Mouse (Mus musculus) right cerebral cortex, adult 2 months (tissue): ENCODE results near the gene Casz1.

Source experiments
- DNase-seq, 2 experiments: peaks; one replicate each; pipeline ENCODE4 v3.0.0; 2021 to 2022; ENCODE audit warnings: low spot score in 2 of 2

Gene Casz1

DNA sequence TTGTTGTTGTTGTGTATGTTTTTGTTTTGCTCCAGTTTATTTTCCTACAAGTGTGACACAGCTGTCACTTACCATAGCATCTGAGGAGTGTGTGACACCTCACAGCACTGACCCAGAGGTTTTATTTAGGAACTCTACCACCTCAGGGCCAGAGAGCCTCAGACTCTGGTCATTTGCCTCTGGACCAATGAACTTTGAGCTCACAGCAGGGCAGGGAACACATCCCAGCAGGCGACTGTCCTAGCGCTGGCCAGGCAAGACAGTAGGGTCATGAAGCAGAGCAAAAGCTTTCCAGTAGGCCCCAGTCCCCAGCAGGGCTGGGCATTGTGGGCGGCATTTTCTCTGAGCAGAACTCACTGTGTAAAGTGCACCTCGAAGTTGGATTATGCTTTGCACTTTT lies 1.2 kb upstream of the Casz1 start:
- no peak for DNase-seq

DNA sequence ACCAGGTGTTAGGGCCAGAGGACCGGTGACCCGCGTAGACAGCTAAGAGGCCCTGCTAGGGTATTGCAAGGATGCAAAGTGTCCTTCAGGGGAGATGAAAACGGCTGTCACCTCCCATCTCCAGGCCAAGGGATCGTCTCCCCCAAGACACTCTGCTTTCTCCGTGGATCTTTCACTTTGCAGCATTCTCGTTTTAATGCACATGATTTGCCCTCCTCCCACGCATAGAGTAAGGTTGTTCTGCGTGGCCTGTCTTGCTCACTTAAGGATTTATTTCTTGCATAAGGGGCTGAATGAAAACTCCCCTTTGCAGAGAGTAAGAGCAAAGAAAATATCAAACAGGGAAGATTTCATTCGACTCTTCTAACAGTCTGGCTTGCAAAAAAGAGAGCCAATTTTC lies 593 bp upstream of the Casz1 start:
- no peak for DNase-seq

DNA sequence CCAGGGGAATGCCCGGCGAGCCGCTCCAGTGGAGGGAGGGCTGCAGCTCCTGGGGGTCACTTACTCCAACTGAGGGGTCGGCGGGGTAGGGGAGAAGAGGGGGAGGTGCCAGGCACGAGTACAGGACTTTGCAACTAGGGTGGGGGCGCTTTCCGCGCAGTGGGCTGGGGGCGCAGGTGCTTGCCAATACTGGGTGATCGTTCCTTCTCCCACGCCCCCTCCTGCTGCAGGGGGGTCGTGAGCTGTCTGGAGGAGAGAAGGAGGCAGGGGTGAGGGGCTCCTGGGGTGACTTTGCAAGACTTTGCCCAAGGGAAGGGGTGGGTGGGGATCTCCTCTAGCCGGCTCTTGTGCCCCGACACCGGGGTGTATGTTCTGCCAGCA lies 541 bp downstream of the Casz1 start:
- no peak for DNase-seq

DNA sequence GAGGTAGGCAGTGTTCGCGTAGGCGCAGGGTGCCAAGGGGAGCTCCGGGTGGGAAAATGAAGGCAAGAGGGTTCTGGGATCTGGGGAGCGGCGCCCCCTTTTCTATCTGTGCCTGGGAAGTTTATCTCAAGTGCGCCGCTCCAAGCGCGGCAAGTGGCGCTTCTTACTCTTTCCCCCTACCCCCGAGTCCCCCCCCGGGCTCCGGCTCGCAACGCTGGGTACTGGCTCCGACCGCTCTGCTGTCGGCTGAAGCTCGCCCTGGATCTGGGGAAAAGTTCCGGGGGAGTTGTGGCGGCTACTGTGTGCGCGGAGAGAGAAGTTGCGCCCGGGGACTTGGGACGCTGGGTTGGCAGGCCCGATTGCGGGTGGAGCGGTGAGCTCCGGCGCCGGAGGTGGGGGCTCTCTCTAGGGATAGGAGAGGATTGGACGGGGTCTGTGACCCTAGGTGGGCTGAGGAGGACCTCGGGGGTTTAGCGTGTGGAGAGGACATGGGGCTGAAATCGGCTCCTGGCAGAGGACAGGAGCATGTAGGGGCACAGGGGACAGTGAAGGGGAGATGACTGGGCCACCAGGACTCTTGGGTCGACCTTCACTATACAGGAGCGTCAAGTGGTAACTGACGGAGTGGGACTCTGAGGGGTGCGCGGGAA lies 1.1 kb downstream of the Casz1 start:
- no peak for DNase-seq

DNA sequence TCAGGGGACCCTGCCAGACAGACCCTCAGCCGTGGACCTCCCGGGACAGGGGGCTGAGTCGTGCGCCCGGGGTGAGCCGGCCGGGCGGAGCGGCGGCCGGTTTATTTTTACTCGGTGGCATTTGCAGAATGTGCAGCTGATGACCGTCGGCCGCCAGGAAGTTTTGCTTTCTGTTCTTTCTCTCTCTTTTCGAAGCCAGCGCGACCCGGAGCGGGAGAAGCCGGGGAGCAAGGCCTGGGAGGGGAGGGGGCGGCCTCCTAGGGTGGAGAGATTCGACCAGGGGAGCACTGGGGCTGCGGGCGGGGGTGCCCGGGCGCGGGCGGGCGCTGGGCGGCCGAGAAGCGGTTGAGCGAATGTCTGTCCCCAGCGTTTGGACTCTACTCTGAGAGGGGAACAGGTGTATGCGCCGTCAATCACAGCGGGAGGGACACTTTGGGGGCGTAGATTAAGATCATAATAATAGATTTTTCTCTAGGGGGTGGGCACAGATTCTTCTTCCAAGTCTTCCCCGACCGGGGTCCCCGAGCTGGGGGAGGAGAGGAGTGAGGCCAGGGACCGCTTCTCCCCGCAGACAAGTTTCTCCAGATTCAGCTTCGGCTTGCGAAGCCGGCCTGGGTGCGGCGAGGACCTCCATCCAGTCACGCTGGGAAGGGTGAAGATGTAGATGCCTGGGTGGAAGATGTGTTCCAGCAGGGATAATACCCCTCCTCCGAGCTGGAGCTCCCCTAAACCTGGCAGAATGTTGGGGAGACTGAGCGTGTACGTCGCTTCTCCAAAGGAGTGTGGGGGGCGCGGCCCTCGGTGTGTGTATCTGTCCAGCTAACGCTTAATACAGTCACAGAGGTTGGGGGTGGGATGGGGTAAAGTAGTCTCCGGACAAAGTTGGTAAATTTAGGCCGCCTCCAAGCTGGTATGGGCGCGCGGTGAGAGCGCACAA lies 1.9 kb downstream of the Casz1 start:
- no peak for DNase-seq

DNA sequence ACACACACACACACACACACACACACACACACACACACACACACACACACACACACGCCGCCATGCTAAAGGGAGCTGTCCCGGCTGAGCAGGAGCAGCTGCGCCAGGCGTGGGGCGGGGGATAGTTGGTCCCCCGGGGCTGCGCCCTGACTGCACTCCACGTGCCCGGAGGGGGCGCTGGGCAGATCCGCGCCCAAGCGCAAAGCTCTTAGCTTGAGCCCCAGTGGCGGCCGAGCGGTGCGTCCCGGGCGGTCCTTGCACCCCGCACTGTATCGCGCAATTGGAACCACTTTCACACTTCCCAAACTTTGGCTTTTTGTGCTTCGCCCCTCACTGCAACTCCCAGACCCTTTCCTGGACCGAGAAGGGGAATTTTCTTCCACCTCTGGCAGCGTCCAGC lies 2.6 kb downstream of the Casz1 start:
- no peak for DNase-seq

DNA sequence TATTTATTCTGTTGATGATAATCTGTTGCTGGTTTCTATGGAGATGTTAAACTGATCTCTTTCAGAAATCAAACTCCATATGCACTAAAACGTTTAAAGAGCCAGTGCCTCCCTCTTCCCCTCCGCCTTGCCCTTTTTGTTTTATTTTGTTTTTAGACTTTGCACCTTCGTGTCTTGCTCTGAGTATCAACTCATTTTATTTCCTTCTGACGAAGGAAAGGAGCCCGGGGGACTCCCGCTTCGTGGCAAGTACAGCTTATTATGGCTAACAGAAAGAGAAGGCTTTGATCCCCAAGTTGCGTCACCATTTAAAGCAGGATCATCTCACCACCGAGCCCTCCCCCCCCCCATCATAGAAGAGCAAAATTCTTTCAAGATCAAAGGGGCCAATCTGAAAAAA lies 3.2 kb downstream of the Casz1 start:
- DNase-seq = no peak

DNA sequence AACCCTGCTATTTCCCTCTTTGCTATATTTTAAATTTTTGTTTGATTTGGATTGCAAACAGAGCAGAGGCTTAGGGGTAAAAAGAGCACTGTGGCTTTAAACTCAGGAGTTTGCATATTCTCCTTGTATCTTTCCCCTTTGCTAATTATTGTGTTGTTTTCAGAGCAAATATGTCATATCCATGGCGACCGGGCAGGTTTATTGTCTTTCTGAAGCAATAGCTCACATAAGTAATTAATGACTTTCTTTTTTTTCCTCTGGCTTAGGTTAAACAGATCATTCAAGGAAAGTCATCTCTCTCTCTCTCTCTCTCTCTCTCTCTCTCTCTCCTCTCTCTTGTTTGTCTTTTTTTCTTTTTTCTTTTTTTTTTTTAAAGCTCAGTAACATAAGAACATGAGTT lies 4.6 kb downstream of the Casz1 start:
- DNase-seq = no peak

DNA sequence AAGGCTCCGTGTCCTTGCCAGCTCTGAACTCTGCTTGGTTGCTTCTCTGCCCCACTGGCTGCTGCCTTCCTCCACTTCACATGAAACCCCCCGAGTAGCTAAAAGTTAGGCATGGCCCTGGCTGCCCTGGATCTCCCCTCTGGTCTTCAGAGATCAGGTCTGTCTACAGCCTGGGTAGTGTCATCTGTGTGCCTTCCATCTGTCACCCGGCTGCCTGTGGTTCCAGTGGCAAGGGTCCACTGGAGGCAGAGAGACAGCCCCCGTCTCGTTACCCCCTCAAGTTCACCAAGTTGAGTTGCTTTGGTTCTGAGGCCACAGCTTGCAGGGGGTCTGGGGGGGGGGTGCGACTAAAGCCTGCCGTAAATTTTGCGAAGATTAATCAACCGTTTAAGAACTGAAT lies 6.5 kb downstream of the Casz1 start:
- DNase-seq = no peak

DNA sequence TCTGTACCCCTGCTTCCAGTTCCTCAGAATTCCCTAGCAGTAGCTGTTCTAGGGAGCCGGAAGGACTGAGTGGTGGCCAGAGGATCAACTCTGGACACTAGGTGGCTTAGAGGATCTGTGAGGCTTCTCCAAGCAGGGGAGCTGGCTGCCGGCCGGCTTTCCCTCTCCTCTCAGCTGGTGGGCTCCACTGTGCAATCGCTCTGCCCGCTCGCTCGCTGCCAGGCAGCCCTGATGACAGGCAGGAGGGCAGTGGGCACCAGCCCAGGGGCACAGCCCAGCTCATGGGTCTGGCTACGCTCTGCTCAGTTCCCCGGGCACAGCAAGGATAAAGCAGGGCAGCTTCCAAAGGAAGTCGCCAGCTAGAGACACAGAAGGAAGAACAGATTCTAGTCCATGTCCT lies 7.7 kb downstream of the Casz1 start:
- peak in 1 of 2 experiments; percentile 26 for DNase-seq

DNA sequence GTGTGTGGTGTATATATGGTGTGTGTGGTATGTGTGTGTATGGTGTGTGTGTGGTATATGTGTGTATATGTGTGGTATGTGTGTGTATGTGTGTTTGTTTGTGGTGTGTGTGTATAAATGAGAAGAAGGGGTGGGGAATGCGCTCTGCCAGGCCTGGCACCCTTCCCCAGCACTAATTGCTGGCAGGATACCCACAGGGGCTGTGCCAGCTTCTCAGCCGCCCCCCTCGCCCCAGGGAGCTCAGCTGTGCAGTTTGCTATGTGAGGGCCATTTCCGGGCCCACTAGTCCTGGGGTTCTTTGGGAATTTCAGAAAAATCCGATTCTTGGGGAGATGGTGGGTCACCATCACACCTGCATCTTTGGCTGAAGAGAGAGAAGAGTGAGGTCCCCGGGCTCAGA lies 9.0 kb downstream of the Casz1 start:
- DNase-seq = no peak

DNA sequence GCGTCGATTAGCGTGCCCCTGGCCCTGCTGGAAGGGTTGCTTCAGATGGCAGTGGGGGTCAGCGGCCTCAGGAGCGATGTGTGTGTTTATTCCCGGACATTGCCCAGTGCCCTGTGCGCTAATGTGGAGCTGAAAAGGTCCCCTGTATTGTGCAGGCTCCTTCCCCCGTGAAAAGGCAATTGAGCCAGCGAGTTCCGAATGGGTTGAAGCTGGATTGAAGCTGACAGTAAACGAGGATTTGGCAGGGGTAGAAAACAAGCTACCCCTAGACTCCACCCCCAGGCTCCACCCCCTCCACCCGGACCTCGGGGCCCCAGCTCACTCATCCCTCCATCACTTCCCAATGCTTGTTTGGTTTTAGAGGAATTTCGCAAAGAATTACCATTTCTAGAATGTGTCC lies 12.3 kb downstream of the Casz1 start:
- DNase-seq = no peak

DNA sequence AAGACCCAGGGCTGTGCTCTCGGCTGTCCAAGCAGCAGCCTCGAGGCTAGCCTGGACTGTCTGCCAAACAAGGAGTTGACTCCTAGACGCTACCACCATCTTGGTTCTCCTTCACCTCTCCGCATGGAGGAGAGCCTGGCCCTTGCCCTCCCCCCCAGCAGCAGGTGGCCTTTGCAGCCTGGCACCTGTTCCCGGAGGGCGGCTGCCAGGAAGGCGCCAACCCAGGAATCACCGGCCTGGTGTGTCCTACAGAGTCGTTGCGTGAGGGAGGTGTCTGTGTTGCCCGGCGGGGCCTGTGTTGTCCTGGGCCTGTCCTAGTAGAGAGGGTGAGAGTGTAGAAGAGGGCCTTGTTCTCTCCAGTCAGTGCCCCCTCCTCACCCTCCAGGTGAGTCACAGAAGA lies 13.9 kb downstream of the Casz1 start:
- no peak for DNase-seq

DNA sequence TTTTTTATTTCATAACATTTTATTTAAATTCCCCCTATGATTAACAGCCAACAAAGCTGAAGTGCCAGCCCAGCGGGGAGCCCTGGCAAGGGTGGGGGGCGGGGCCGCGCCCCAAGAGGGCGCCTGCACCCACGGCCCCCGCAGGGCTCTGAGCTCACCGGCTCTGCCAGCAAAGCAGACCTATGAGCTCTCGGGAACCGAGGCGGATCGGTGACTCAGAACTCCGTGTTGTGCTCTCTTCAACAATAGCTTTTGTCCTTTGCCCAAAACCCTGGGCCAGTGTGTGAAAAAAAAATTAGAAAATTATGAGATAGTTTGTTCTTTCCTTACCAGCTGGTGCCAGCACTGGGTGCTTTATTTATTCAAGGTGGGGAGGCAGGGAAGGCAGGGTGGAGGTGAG lies 15.9 kb downstream of the Casz1 start:
- DNase-seq = no peak

DNA sequence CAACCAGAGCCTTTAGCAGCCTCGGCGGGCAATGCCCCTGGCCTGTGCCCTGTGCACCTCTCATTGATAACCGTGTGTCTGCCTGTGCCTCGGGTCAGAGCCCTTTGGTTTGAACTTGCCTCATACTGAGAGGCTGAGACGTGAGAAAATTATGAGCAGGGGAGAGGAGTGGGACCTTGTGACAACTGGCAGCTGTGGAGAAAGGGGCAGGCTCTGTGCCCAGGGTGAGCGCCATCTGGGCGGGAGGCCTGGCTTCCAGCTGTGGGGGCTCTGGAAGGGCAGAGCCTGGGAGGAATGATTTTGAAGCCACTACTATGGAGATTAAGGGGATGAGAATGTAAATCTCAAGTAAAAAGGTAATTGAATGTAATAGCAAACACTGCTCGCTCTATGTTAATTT lies 19.1 kb downstream of the Casz1 start:
- DNase-seq = no peak

DNA sequence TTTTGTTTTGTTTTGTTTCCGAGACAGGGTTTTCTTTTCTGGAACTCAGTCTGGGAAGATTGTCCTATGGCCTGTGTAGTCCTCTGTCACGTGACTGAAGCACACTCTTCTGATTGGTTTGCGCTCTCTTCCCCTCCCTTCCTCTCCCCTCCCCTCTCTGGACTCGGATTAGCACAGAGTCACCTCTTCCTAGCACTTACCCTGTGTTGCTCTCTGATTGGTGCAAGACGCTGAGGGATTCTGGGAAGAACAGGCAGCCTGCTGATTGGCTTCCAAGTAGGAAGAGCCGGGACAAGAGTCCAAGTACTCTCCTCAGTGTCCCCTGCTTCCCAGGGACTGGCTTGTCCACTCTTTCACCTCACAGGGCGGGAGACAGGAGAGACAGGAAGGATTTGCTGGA lies 26.1 kb downstream of the Casz1 start:
- no peak for DNase-seq

DNA sequence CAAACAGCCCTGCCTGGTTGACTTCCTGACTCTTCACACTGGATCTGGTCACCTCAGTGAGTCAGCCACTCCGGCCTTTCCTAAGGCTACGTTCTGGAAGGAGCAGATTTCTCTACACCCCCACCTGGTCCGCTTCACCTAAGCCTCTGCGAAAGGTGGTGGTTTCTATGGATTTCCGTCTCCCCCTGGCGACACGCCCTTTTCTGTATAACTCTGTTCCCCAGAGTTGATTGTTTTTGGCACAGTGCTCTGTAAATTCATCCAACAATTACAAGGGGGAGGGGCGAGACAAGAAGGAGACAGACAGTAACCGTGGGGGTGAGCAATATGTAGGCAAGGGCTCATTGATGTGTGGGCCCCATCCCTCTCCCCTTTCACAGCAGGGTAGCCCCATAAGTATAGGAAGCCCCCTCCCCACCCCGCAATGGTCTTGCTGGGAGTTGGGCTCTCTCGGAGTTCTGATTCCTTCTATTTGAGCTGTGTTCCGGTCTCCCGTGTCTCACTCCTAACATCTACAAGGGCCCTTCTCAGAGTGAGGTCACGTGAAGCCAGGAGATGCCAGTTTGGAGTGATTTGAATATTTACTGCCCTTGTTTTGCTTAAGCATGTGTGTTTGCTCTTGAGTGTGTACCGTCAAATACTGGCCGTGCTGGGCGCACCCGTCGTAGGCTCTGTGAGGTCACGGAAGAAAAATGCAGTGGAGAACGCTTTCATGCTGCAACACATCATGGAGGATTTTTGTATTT lies 29.2 kb downstream of the Casz1 start:
- DNase-seq = no peak

DNA sequence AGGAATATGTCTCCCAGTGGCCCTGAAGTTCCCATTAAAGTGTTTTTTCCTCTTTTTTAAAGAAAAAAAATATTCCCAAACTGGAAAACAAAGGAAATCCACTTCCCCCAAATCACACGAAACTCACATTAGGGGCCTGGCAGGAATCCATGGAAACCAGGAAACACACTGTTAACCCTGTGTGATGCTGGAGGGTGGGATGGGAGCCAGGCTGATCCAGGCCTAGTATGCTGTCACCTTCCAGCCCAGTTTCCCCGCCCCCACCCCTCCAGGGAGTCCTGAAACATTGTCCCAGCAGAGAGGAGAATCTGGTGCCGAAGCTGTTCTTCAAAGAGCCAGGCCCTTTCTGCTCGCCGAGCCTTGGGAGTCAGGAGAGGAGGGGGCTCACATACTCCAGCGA lies 32.2 kb downstream of the Casz1 start:
- no peak for DNase-seq

DNA sequence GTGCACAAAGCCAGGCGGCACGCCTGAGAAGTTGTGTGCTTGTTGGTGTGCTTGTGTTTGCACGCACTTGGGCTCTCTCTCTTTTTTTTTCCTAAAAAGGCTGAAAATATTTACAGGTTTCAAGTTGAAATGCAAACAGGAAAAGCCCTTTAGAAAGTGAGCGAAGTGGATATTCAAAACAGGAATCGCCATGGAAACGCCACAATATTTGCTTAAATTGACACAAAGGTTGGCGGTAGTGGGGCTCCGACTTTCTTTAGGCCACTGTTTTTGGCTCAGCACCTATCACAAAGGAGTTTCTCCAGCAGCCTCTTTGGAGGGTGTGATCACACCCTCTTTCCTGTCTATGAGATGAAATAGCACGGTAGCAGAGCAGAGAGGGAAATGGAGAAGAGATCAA lies 32.8 kb downstream of the Casz1 start:
- no peak for DNase-seq

DNA sequence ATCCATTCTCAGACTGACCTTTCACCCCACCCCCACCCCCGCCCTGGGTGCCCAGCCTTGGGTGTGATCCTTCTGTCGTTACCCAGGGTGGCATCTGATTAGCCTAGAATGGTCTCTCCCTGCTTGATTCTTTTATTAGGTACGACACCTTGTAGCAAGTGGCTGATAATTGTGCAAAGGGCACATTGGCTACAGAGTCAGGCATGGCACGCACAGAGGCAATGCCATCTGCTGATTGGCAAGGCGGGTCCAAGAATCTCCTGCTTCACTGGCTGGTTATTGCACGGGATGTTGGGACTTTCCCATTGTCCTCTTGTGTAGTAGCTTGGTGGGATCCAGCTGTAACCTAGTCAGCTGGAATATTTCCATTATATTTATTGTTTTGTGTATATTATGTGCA lies 33.4 kb downstream of the Casz1 start:
- DNase-seq = no peak

DNA sequence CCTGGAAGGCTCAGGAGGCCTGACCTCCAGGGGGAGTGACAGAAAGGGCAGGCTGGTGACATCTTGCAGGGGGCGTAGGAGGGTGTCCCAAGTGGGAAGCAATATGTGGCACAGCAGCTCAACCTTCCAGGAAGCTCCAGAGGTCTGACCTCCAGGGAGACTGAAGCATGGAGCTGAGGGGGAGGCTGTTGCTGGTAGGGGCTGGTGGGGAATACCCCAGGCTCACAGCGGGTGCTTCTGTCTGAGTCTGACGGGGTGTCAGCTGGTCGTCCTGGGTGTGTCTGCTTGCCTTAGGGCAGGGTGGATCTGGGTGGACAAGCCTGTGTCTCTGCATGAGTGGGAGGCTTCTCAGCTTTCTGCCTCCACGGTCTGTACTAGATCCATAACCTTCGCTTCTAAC lies 38.1 kb downstream of the Casz1 start:
- no peak for DNase-seq

DNA sequence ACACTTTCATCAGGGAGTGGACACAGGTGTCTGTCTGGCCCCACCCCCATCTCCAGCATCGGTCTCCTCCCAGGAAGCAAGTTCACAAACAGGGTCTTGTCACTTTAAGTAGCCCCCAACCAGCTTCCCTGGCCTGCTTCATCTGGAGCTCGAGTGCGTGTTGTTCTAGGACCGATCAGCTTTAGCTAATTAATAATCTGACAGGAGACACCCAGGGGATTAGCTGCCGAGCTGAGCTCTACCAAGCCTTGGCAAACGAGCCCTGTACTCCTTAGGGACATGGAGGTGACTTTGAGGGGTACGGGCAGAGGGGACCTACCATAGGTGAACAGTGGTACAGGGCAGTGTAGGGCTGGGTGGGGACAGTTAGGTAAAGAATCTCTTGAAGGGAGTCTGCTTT lies 40.7 kb downstream of the Casz1 start:
- DNase-seq = no peak

DNA sequence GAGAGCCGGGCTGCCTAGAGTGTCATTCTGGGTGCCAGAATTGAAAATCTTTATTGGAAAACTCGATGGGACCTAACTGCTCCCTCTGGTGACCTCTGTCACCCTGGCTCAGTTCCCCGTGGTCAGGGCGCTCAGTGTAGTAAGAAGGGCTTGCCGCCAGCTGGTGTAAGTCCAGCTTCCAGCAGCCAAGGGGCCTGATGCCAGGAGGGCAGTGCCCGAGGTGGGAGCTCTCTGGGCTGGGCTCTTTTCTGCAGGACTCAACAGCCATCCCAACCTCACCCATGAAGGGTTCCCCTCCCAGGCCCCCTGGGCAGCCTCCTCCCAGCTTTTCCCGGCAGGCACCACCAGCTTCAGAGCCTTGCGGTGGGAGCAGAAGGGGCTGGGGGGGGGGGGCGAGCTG lies 42.0 kb downstream of the Casz1 start:
- peak; percentile 21 to 41 for DNase-seq
